Mouse (Mus musculus): ENCODE measurements around the gene Crbn. TPM values are rescaled to one million over a fixed set of nuclear protein-coding genes. Genes with fewer than 3 reads are reported as not detected.

Crbn gene
- polyA plus RNA-seq, 1 experiment from 2014 or later, result 30.0 TPM

DNA sequence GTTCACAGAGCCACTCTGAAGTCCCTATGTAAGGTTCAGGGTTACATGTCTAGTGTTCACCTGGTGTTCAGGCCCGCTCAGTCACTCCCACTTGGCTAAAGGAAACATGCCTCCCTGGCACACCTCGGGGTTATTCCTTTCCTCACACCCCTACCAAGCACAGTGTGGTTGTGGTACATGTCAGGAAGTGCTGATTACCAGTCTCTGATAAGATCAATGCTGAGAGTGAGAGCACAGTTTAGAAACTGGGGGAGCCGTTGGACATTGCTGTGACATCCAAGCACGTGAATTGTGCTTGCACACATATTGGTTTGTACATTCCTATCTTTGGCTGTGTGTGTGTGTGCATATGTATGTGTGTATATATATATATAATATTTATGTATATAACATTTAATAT lies 67.3 kb downstream of the Crbn start:
- Histone ChIP-seq H3K4me1 (no peaks in the 10 kb centered on the region), H3K9me3 (no peaks in the 10 kb centered on the region), H3K4me3 (no peak overlapping the region), H3K36me3 (no peaks in the 10 kb centered on the region), H3K9ac (no peak overlapping the region), H3K27ac (replicated peaks) (no peak overlapping the region), H3K27me3 (replicated peaks) (no peaks in the 10 kb centered on the region), H3K4me2 (no peak overlapping the region)
- 69% methylated on average over 4 of the region's 4 CpGs for WGBS
- no peak for ATAC-seq (ENCODE audit: extremely low read depth, insufficient number of reproducible peaks, low FRiP score, low TSS enrichment)

Other genes starting within 250 kb of the Crbn start
- not detected in 2 replicates for gene Il5ra, start 51.0 kb downstream of the Crbn start, polyA plus RNA-seq (2015; fragmentation: Nextera tagmentation; extraction: Ambion mirVana)
- gene Trnt1, start 31.0 kb downstream of the Crbn start, polyA plus RNA-seq (2015; fragmentation: Nextera tagmentation; extraction: Ambion mirVana), result 42.1 and 43.7 TPM in 2 replicates